Mouse (Mus musculus) olfactory bulb, adult 2 months (tissue): ENCODE measurements at regions not wholly inside any gene's neighbourhood (a gene's known extent, or its start where the extent isn't known, plus 50 kb on each side); places are given as distances from the start of the nearest gene placed in this dataset.

Experiments
- CTCF ChIP-seq: fragments of 200-500 bp; IDR thresholded peaks from 2 replicates; pipeline ENCODE4 v1.5.1; 2012; ENCODE audit warnings: low read depth, mild to moderate bottlenecking, low read length, moderate library complexity; ENCODE audit not compliant: insufficient read depth
- POLR2A ChIP-seq: fragments of 200-500 bp; IDR thresholded peaks from 2 replicates; pipeline ENCODE4 v1.6.1; 2012; ENCODE audit warnings: mild to moderate bottlenecking, low read depth, low read length, moderate library complexity; ENCODE audit not compliant: insufficient read depth

DNA sequence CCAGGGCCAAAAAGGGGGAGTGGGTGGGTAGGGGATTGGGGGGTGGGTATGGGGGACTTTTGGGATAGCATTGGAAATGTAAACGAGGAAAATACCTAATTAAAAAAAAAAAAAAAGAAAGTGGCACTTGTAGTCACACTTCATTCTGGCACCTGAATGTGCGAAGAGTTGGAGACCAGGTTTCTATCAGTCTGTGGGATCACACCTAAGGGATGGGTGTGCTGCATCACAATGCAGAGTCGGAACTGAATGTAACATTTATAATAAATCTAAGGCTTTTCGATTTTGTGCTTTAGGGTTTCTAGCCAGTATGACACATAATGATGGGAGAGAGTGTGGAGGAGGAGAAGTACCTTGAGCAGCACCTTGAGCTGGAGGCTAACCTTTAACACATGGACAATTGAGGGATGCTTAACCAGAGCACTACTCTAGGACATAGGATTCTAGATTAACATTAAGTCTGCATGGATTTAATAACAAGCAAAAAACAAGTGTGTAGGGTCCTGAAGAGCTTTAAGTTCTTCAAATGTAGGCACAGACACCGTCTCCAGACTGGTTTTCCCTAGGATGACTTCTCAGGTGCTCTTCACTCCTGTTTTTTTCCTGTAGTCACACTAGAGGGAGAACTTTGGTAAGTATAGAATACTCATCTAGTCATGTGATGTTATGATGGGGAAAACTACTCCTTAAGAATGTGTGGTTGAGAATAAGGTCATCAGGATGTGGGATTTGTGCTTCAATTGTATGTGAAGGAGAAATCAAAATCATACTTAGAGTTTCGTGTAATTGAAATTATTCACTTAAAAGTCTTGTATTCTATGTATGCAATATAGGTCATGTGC, 392.8 kb upstream of the Cobl start:
- TF ChIP-seq CTCF (no peak), POLR2A (no peak)
